Mouse (Mus musculus): ENCODE results near the gene Gtse1. TPM values are rescaled to one million over a fixed set of nuclear protein-coding genes. Genes with fewer than 3 reads are reported as not detected.

The Gtse1 gene
- polyA plus RNA-seq (2014; fragmentation: Illumina TruSeq; extraction: RNeasy Lipid Tissue Mini Kit (QIAGEN cat#74804); ENCODE audit: low read depth, low replicate concordance): not detected

DNA sequence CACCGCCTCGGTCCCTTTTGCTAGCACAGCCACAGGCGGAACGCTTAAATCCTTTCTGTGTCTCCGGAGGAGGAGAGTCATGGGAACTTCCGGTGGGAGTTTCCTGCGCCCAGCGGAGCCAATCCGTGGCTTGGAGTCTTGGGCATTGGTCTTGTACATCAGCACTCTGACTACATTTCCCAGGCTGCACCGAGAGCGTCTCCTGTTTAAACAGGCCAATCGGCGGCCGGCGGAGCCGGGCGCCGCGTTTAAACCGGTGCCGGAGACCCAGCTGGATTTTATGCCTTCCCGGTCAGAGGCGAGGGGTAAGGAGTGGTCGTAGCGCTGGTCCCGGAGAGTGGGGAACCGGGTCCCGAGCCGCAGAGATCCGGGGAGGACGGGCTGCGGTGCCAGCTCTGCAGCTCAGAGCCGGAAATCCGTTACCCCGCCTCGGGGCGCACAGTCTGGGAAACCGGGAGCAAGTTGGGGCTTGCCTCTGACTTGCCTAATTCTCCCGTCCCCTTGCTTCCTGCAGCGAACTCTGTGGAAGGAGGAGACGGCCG is at the start of gene Gtse1:
TSS of gene Gtse1 (plus strand) at position 256 of the 542 bp plus-strand sequence.

DNA sequence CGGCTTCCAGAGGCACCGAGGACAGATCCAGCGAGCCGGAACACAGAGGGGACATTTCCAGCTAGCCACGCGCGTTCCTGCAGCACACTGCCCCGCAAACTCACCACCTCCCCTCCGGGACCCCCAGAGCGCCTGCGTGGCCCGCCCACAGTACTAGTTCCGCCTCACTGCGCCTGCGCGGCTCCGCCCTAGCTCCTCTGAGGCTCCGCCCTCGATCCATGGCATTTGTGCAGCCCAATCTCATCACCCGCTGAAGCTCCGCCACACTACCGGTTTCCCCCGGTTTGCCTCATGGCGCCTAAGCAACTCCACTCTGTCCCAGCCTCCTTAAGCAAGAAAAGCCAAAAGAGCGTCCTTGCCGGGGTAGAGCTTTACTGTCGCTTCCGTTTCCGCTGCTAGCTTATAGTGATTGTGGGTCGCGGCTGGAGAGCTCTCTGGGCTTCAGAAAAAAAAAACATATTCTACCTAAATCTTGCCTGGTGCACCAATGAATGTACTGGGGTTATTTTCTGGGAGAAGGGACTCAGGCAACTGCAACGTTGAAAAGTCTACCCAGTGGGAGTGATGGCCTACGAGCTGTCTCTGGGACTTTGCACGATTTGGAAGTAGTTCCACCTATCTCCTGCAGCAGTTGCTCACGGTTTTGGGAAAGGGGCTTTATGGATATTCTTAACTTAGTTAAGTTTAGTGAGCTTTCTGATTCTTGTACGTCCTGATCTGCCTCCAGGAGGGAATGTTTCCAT is 47.8 kb upstream of the Gtse1 start, which contains the start of gene Cdpf1:
TSS of gene Cdpf1 (minus strand) at position 163 of the 743 bp plus-strand sequence.

DNA sequence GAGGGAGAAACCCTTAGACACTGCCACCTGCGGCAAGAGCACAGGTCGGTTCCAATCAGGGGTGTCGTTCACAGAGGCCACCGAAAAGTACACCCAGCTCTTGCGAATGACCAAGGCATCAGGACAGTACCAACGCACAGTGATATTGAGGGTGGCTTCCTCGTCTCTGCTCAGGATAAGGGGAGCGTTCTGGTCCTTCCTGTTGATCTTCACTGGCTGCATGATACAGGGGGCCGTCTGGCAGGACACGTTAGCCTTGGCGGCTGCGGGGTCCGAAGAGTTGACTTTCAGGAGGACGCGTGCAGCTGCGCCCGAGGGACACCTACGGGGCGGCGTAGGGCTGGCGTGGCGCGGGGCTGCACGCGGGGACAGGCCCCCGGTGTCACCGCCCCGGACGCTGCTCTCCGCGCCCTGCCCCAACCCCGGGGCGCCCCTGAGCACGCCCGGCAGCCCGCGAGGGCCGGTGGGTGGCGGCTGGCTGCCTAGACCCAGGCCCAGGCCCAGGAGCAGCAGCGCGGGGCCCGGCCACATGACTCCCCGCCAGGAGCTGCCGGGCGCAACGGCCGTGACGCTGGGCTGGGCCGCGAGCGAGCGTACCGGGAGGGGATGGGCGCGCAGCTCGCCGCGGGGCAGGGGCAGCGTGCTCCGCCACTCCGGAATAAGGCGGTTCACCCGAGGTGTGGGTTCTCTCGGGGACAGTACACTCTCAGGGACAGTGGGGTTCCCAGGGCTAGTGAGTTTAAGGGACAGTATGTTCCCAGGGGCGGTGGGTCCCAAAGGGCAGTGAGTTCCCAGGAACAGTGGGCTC is 38.1 kb upstream of the Gtse1 start, which contains the start of gene Pkdrej:
TSS of gene Pkdrej (minus strand) at position 532 of the 808 bp plus-strand sequence.

DNA sequence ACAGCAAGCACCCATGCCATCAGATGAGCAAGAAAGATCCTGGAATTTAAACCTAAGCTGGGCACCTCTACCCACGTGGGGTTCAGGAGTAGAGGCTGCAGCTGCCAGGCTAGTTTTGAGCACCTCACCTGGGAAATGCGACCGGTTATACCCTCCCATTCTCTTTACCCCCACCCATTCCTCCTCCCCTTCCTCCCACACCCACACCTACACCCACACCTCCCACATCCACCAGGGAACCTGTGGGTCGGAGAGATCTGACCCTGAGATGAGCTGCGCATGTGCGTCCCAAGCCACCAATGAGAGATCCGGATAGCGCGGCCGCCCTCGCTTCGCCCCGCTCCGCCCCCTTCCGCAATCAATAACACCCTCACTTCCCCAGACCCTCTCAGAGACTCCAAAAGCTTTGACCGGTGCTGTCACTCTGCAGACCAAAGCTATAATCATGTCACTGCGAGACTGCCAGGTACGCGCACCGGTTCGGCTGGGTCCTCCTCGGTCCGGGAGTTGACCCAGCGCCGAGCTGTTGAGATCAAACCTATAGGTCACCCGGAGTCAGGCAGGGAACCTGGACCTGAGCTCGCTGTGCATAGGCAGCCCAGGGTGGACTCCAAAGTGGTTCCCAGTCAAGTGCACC is 27.5 kb upstream of the Gtse1 start, which contains the start of gene Ttc38:
TSS of gene Ttc38 (plus strand) at position 353 of the 637 bp plus-strand sequence.

DNA sequence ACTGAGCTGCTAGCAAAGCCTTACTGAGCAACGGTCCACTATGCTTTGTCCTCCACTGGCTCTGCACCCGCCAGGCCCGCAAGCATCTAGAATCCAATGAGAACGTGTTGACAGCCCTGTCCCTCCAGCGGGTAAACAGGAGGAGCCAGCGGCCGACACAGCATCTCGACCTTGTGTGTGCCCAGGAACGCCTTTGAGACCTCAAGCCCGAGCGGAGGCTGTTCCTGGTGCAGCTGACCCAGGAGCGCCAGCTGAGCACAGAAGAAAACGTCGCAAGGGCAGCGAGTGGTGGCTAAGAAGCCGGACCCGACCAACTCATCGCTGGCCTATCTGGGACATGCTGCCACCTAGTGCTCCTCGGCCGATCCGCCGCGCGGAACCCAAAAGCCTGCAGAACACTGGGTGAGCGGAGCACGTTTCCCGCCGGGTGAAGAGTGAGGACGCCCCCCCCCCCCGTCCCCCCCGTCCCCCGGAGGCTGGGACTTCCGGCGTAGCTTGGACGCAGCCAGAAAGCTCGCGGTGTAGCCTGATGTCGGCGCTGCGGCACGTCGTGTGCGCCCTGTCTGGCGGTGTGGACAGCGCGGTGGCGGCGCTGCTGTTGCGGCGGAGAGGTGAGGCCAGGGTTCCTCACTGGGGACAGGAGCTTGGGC is 19.4 kb downstream of the Gtse1 start, which contains the start of gene Trmu:
TSS of gene Trmu (plus strand) at position 465 of the 650 bp plus-strand sequence.

Other genes with a start within 250 kb of the Gtse1 start
- gene Ppara, start 124.8 kb upstream of the Gtse1 start, polyA plus RNA-seq (2014; fragmentation: Illumina TruSeq; extraction: RNeasy Lipid Tissue Mini Kit (QIAGEN cat#74804); ENCODE audit: low read depth, low replicate concordance): 5.3 TPM
- 1.3 TPM for gene Cdpf1, start 48.0 kb upstream of the Gtse1 start, polyA plus RNA-seq (2014; fragmentation: Illumina TruSeq; extraction: RNeasy Lipid Tissue Mini Kit (QIAGEN cat#74804); ENCODE audit: low read depth, low replicate concordance)
- gene Pkdrej, start 38.0 kb upstream of the Gtse1 start, polyA plus RNA-seq (2014; fragmentation: Illumina TruSeq; extraction: RNeasy Lipid Tissue Mini Kit (QIAGEN cat#74804); ENCODE audit: low read depth, low replicate concordance): 0.12 TPM
- 8.0 TPM for gene Ttc38, start 27.4 kb upstream of the Gtse1 start, polyA plus RNA-seq (2014; fragmentation: Illumina TruSeq; extraction: RNeasy Lipid Tissue Mini Kit (QIAGEN cat#74804); ENCODE audit: low read depth, low replicate concordance)
- gene Trmu, start 19.6 kb downstream of the Gtse1 start, polyA plus RNA-seq (2014; fragmentation: Illumina TruSeq; extraction: RNeasy Lipid Tissue Mini Kit (QIAGEN cat#74804); ENCODE audit: low read depth, low replicate concordance): 11.7 TPM
- not detected for gene Celsr1, start 174.0 kb downstream of the Gtse1 start, polyA plus RNA-seq (2014; fragmentation: Illumina TruSeq; extraction: RNeasy Lipid Tissue Mini Kit (QIAGEN cat#74804); ENCODE audit: low read depth, low replicate concordance)
- gene Gramd4, start 197.9 kb downstream of the Gtse1 start, polyA plus RNA-seq (2014; fragmentation: Illumina TruSeq; extraction: RNeasy Lipid Tissue Mini Kit (QIAGEN cat#74804); ENCODE audit: low read depth, low replicate concordance): 2.0 TPM

Data from adrenal gland, adult 10 weeks (tissue).